Mouse (Mus musculus) Patski (cell line): ENCODE results near the gene Zkscan7. TPM values are rescaled to one million over a fixed set of nuclear protein-coding genes. Genes with fewer than 3 reads are reported as not detected.

Experiments
- ATAC-seq: fragments of 100-300 bp; one replicate; pipeline ENCODE4 v1.8.0; 2021
- CTCF ChIA-PET: fragments of 350-600 bp; sonication (Branson Sonifier 250); formaldehyde crosslinking; loops from one replicate; lab custom pipeline; 2022; ENCODE audit warnings: inconsistent platforms; lab: Charles Lee
- POLR2A ChIA-PET: fragments of 350-600 bp; sonication (Branson Sonifier 250); formaldehyde crosslinking; loops from one replicate; lab custom pipeline; 2022; ENCODE audit warnings: antibody characterized with exemption, inconsistent platforms; lab: Charles Lee
- DNase-seq: peaks from one replicate; pipeline ENCODE4 v3.0.0-alpha.2; 2011; ENCODE audit warnings: low read depth, low spot score
- H3K27me3 ChIP-seq: fragments of 371-371 bp; one replicate; pipeline ENCODE4 v1.5.1; 2021
- CTCF ChIP-seq: fragments of 100-300 bp; IDR thresholded peaks from one replicate; pipeline ENCODE4 v1.5.1; 2021
- in situ Hi-C: fragments of 300-500 bp; cut with MboI; formaldehyde crosslinking; loops from 3 replicates; pipeline ENCODE4 v1.11.1; 2018; ENCODE audit warnings: low pct_unique_long_range_greater_than_20kb, mixed read lengths
- polyA plus RNA-seq: library from polyadenylated mRNA; unstranded; gene quantifications from one replicate; pipeline ENCODE4 v1.2.3, GENCODE M21; 2021

Zkscan7 gene
- polyA plus RNA-seq, 1 experiment from 2014 or later = 5.3 TPM

GRCm38 (mm10) chr9:122855617-122856016, 29.9 kb upstream of the Zkscan7 start:
- no peaks in the 10 kb centered on the region for H3K27me3 ChIP-seq
- POLR2A ChIA-PET = no interaction called here
- in situ Hi-C loops = no loop called here
- no peak for TF ChIP-seq CTCF
- DNase-seq (no peak), ATAC-seq (no peak)
- CTCF ChIA-PET = no interaction called here

- no peak for TF ChIP-seq CTCF
- in situ Hi-C loops = no loop called here
- ATAC-seq = no peak
- ChIA-PET CTCF (no interaction called here), POLR2A (no interaction called here)
- no peaks in the 10 kb centered on the region for H3K27me3 ChIP-seq
- DNase-seq = no peak
Observed at GRCm38 (mm10) chr9:122856716-122857115, 28.8 kb upstream of the Zkscan7 start.

- no peak for TF ChIP-seq CTCF
- ChIA-PET CTCF (no interaction called here), POLR2A (no interaction called here)
- in situ Hi-C loops = no loop called here
- H3K27me3 ChIP-seq = no peaks in the 10 kb centered on the region
- no peak for DNase-seq
- ATAC-seq = no peak
Observed at GRCm38 (mm10) chr9:122860752-122861151, 24.7 kb upstream of the Zkscan7 start.

GRCm38 (mm10) chr9:122863731-122864130, 21.8 kb upstream of the Zkscan7 start:
- CTCF ChIA-PET = no interaction called here

DNA sequence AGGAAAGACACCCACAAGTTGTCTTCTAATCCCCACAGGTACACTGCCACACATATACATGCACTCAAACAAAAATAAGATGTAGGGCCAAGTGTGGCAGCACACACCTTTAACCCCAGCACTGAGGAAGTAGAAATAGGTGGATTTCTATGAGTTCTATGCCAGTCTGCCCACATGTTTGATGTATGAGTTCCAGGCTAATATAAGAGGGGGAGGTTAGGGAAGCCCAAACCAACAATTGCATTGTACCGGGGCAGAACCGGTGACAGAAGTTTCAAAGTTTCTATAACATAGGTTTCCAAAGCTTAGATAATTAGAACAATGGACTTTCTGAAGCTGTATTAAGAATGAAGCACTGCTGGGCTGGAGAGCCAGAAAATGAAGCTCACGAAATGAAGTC, 20.6 kb upstream of the Zkscan7 start:
- no peaks in the 10 kb centered on the region for H3K27me3 ChIP-seq
- no peak for ATAC-seq
- no peak for TF ChIP-seq CTCF
- ChIA-PET CTCF (no interaction called here), POLR2A (interaction anchor here (0.7 to 1.5 kb wide), 6 partner anchors 19 to 152 kb away, joined by 3 to 4 read pairs (median 3); no protein-coding TSS in a partner anchor)
- DNase-seq = no peak
- in situ Hi-C loops = no loop called here

More at GRCm38 (mm10) chr9:122863731-122864130, 21.8 kb upstream of the Zkscan7 start:
- TF ChIP-seq CTCF = no peak
- in situ Hi-C loops = no loop called here
- H3K27me3 ChIP-seq = no peaks in the 10 kb centered on the region
- POLR2A ChIA-PET = no interaction called here
- no peak for ATAC-seq
- no peak for DNase-seq

DNA sequence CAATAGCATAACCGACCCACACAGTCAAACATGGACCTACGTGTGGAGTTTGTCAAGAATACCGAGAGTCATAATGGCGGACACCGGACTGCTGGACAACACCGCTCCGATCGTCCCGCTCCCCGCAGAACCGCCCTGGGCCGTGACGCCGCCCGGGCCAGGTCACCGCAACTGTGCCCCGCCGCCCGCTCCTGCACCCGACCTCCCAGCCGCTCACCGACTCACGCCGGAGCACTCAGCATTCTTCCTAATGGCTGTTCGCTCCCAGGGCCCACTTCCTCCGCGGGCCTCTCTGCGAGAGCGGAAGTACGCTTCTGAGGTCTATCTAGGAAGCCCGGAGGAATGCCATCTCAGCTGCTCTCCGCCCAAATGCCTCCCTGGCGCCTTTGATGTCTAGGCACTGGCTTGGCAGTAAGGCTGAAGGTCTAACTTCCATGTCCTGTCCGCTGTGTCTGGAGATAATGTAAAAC, 19.8 kb upstream of the Zkscan7 start, which contains the start of gene Zfp445:
Gene Zfp445, minus strand, starts transcription at position 310 of the 470 bp plus-strand sequence.
- ChIA-PET POLR2A (interaction anchor here (0.7 to 1.5 kb wide), 6 partner anchors 18 to 151 kb away, joined by 3 to 4 read pairs (median 3); no protein-coding TSS in a partner anchor), CTCF (no interaction called here)
- peak; percentile 34 for DNase-seq
- H3K27me3 ChIP-seq = no peaks in the 10 kb centered on the region
- ATAC-seq = peak; percentile 91
- TF ChIP-seq CTCF = no peak
- in situ Hi-C loops = no loop called here

GRCm38 (mm10) chr9:122866192-122866591, 19.3 kb upstream of the Zkscan7 start:
- DNase-seq (no peak), ATAC-seq (peak; percentile 23)
- no peak for TF ChIP-seq CTCF
- ChIA-PET POLR2A (interaction anchor here (1.5 kb wide), 1 partner anchor 65 kb away, joined by 3 read pairs; no protein-coding TSS in a partner anchor), CTCF (no interaction called here)
- no peaks in the 10 kb centered on the region for H3K27me3 ChIP-seq
- in situ Hi-C loops = no loop called here

GRCm38 (mm10) chr9:122872595-122872994, 12.9 kb upstream of the Zkscan7 start:
- CTCF ChIA-PET = no interaction called here
- in situ Hi-C loops = no loop called here
- H3K27me3 ChIP-seq = no peaks in the 10 kb centered on the region
- ATAC-seq (no peak), DNase-seq (no peak)
- no peak for TF ChIP-seq CTCF
- POLR2A ChIA-PET = no interaction called here

DNA sequence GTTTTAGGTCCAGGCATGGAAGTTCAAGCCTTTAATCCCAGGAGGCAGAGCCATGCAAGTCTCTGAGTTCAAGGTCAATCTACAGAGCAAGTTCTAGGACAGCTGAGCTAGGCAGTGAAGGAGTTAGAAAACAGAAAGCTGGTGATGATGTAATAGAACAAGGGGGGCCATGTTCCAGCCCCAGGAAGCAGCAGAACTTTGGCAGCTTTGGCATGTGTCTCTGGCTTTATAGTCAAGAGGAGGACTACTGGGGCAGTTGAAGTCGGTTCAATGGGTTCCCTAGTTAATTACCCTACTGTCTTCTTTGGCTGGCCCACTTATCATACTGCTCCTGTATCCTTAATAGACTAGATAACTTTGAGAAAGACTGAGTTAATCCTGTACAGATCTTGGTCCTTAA, 10.8 kb upstream of the Zkscan7 start:
- POLR2A ChIA-PET = no interaction called here

GRCm38 (mm10) chr9:122875145-122875544, 10.3 kb upstream of the Zkscan7 start:
- ChIA-PET CTCF (no interaction called here), POLR2A (no interaction called here)
- in situ Hi-C loops = no loop called here

More for the DNA sequence above, 10.8 kb upstream of the Zkscan7 start:
- ATAC-seq (no peak), DNase-seq (no peak)
- CTCF ChIA-PET = no interaction called here
- no peaks in the 10 kb centered on the region for H3K27me3 ChIP-seq
- in situ Hi-C loops = no loop called here
- TF ChIP-seq CTCF = no peak

DNA sequence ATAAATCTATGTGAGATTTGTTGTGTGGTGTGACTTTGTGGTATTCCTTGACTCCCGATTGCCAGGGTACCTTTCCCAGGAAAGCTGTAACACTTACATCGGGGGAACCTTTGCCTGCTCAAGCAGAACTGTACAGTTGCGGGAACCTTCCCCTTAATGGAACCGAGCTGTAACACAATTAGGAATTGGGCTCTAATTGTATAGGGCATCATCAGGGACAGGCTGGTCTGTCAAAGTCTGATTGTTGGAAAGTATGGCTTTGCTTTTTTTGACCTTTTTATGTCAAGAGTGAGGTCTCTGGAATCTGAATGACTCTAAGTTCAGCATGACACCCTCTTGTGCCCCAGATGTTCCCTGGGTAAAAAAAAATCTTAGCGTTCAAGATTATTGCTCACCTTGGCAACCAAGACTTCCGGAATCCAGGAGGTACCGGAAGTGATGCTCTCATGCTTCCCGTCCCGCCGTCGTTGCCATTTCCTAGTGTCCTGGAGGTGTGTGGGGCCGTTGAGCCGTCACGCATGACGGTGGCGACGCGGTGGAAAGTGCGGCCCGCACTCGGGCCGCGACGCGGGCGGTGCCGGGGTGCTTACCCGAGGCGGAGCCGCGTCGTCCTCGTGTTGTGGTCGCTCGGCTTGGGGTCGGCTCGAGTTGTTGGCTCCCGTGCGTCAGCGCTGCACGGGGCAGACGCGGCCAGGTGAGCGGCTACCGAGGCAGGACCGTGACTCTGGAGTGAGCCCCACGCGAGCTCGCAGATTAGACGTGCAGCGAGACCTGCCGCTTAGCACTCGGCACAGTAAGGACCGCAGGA, 1.1 kb downstream of the Zkscan7 start:
- in situ Hi-C loops = no loop called here
- POLR2A ChIA-PET = no interaction called here
- no peak for DNase-seq
- H3K27me3 ChIP-seq = peaks cover 7% of the 10 kb centered on the region
- no peak for TF ChIP-seq CTCF
- CTCF ChIA-PET = no interaction called here
- ATAC-seq = peak; percentile 31

More at GRCm38 (mm10) chr9:122875145-122875544, 10.3 kb upstream of the Zkscan7 start:
- ATAC-seq = no peak
- no peak for TF ChIP-seq CTCF
- no peak for DNase-seq
- no peaks in the 10 kb centered on the region for H3K27me3 ChIP-seq
